Mouse (Mus musculus) G1E (cell line): ENCODE measurements at regions not wholly inside any gene's neighbourhood (a gene's known extent, or its start where the extent isn't known, plus 50 kb on each side); places are given as distances from the start of the nearest gene placed in this dataset.
A peak's percentile ranks its signal among the peaks of the same experiment; 100 is the strongest.

Source experiments
- ATAC-seq: 2 replicates; pipeline ENCODE4 v1.8.0; 2016; ENCODE audit warnings: mild to moderate bottlenecking; ENCODE audit not compliant: insufficient number of reproducible peaks, poor library complexity, low FRiP score, severe bottlenecking; ENCODE audit errors: extremely low read depth
- DNase-seq: peaks from one replicate; pipeline ENCODE4 v3.0.0; 2012; ENCODE audit warnings: low spot score
- H3K27me3 ChIP-seq: 2 replicates; pipeline ENCODE4 v1.6.1; 2012; ENCODE audit warnings: mild to moderate bottlenecking, low read length, inconsistent platforms; ENCODE audit not compliant: insufficient read depth
- H3K36me3 ChIP-seq: replicated peaks from 2 replicates; pipeline ENCODE3; 2012; ENCODE audit warnings: mild to moderate bottlenecking, inconsistent platforms
- H3K4me1 ChIP-seq: 2 replicates; pipeline ENCODE4 v1.6.1; 2012; ENCODE audit warnings: low read depth, low read length, inconsistent platforms, mixed read lengths; ENCODE audit not compliant: insufficient read depth
- H3K4me3 ChIP-seq: 2 replicates; pipeline ENCODE4 v1.5.1; 2012; ENCODE audit warnings: low read depth, mild to moderate bottlenecking, inconsistent platforms, low read length, moderate library complexity, mixed read lengths
- H3K9me3 ChIP-seq: replicated peaks from 2 replicates; pipeline ENCODE4 v1.6.1; 2012; ENCODE audit warnings: inconsistent platforms
- CTCF ChIP-seq: IDR thresholded peaks from 2 replicates; pipeline ENCODE4 v1.5.1; 2012; ENCODE audit warnings: low read depth, low read length, inconsistent platforms, mixed read lengths
- GATA1 ChIP-seq: IDR thresholded peaks from 2 replicates; pipeline ENCODE4 v1.6.1; 2012; ENCODE audit warnings: borderline replicate concordance, low read length, inconsistent platforms, mixed read lengths
- GATA2 ChIP-seq: IDR thresholded peaks from 2 replicates; pipeline ENCODE4 v1.6.1; 2012; ENCODE audit warnings: low read depth, low read length, inconsistent platforms, borderline replicate concordance
- POLR2AphosphoS5 ChIP-seq: IDR thresholded peaks from 2 replicates; pipeline ENCODE4 v1.6.1; 2012; ENCODE audit warnings: low read depth, low read length, inconsistent platforms; ENCODE audit not compliant: insufficient replicate concordance
- TAL1 ChIP-seq: conservative IDR thresholded peaks from 2 replicates; pipeline ENCODE4 v1.6.1; 2012; ENCODE audit warnings: low read depth, low read length, inconsistent platforms, mixed read lengths

DNA sequence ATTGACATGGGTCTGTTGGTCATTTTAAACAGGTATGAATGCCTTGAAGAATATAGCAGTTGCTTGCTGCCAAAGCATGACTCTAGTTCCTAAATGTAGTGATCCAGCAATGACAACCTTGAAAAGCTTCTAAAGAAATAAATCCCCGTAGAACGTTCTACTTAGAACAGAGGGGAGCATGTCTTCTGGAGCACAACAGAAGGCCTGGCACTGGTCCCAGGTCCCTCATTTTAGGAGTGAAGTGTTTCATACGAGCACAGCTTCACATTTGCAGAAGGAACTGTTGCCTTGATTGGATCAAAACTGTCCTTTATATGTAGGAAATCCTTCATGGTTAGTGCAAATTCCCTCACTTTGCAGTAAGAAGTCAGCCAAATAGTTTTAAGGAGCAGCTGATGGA, 226.4 kb downstream of the Plod2 start:
- no peak overlapping the region for H3K4me3 ChIP-seq
- no peaks in the 10 kb centered on the region for H3K36me3 ChIP-seq
- no peaks in the 10 kb centered on the region for H3K27me3 ChIP-seq
- TF ChIP-seq GATA1 (no peak), GATA2 (no peak), CTCF (no peak), TAL1 (no peak), POLR2AphosphoS5 (no peak)
- H3K9me3 ChIP-seq, result no peaks in the 10 kb centered on the region
- no peak for DNase-seq
- no peak for ATAC-seq
- no peaks in the 10 kb centered on the region for H3K4me1 ChIP-seq

DNA sequence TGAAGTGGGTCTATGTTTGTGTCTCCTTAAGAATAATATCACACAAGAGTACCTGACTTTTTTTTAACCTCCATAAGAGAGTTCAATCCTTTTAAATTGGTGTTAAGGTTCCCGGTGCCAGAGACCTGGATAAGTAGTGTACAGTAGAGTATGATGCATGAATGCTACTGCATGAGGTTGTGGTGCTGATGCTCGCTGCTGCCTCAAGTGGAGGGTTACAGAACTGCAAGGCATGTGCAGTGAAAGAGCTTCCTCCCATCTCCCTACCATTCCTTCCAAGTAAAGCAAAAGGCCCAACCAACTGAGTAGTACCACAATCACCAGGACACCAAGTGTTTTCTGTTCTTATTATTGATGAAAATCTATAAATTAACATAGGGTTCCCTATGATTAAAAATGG, 227.5 kb downstream of the Plod2 start:
- ATAC-seq (peak; percentile 54; the same call in 1 of the 2 replicates), DNase-seq (no peak)
- no peaks in the 10 kb centered on the region for H3K4me1 ChIP-seq
- no peaks in the 10 kb centered on the region for H3K36me3 ChIP-seq
- H3K27me3 ChIP-seq, result no peaks in the 10 kb centered on the region
- TF ChIP-seq CTCF (peak; percentile 91), POLR2AphosphoS5 (no peak)
- no peaks in the 10 kb centered on the region for H3K9me3 ChIP-seq
- no peak overlapping the region for H3K4me3 ChIP-seq

DNA sequence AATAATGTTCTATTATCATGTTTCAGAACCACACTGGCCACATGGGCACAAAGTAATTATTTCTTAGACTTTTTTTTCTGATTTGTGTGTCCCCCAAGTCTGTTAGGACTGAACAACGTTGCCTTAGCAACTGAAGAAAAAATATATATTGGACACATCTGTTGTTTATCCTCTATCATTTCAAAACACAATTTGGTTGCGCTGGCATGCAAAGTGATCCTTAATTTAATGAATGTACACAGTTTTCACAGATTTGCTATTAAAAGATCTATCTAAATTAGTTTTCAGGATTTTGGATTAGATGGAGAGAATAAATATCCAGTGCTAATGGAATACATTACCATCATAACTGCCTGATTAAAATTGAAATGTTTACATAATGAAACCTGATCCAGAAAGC, 229.0 kb downstream of the Plod2 start:
- H3K36me3 ChIP-seq, result no peaks in the 10 kb centered on the region
- H3K4me3 ChIP-seq, result no peak overlapping the region
- H3K27me3 ChIP-seq, result no peaks in the 10 kb centered on the region
- no peaks in the 10 kb centered on the region for H3K4me1 ChIP-seq
- no peaks in the 10 kb centered on the region for H3K9me3 ChIP-seq
- TF ChIP-seq GATA1, result no peak
- TF ChIP-seq TAL1, result no peak
- ATAC-seq (no peak), DNase-seq (no peak)

DNA sequence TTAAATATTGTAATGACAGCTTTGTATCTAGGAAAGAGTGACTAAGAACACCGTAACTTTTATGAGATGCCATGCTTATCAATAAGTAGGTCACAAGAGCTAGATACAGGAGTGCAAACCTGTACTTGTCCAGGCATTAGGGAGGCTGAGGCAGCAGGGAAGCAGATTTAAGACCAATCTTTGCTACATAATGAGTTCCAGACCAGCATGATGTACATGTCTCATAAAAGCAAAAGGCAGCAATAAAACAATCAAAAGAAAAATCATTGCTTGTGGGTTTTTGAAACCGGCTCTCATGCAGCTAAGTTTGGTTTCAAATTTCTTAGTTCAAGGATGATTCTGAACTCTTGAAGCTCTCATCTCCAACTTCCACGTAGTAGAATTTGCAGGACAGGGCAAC, 229.7 kb downstream of the Plod2 start:
- H3K4me1 ChIP-seq, result no peaks in the 10 kb centered on the region
- no peaks in the 10 kb centered on the region for H3K9me3 ChIP-seq
- ATAC-seq, result no peak
- no peaks in the 10 kb centered on the region for H3K36me3 ChIP-seq
- no peak overlapping the region for H3K4me3 ChIP-seq
- no peak for TF ChIP-seq TAL1
- TF ChIP-seq POLR2AphosphoS5, result no peak
- TF ChIP-seq GATA1, result no peak
- no peak for TF ChIP-seq GATA2
- TF ChIP-seq CTCF, result no peak
- no peaks in the 10 kb centered on the region for H3K27me3 ChIP-seq
- no peak for DNase-seq

DNA sequence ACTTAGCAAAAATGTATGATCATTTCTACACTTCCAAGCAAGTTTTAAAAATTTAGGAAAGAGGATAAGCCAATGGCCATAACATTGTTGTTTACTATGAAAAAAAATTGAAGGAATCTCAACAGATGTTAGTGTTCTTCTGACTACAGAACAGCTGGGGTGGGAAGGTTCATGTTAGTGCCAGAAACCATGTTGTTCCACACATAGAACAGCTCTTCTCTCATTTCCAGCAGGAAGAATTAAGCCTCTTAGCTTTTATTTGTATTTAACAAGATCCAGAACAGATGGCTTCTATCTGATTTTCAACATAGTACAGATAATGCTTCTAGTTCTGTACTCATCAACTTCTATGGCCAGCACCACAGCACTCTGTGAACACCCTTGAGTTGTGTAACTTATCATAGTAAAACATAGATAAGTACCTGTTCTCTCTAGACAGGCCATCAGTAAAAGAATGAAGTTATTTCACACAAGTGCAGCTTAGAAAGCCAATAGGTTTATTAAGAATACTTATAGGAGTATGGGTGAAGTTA, 241.0 kb downstream of the Plod2 start:
- no peaks in the 10 kb centered on the region for H3K9me3 ChIP-seq
- no peak for TF ChIP-seq GATA2
- no peak for TF ChIP-seq TAL1
- no peak for TF ChIP-seq POLR2AphosphoS5
- no peak for TF ChIP-seq GATA1
- no peak for TF ChIP-seq CTCF
- DNase-seq (no peak), ATAC-seq (no peak)
- no peak overlapping the region for H3K4me3 ChIP-seq
- no peaks in the 10 kb centered on the region for H3K4me1 ChIP-seq
- H3K36me3 ChIP-seq, result no peaks in the 10 kb centered on the region
- no peaks in the 10 kb centered on the region for H3K27me3 ChIP-seq

DNA sequence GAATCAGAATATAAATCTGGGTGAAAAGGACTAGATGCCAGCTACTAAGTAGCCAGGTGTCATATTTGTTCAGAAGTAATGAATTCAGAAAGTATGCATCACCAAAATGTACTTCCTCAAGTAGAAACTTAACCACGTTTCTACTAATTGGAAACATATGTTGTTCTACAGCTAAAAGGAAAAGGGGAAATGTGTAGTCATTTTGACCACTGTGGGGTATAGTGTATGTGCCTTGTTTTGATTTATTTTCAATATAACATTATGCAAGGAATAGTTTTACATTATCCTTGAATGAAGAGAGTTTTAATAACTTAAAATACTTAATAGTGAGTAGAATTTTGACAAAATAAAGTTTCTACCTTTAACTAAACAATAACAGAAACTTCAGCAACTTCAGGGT, 257.7 kb downstream of the Plod2 start:
- no peaks in the 10 kb centered on the region for H3K27me3 ChIP-seq
- H3K4me3 ChIP-seq, result no peak overlapping the region
- no peak for ATAC-seq
- no peaks in the 10 kb centered on the region for H3K36me3 ChIP-seq
- DNase-seq, result no peak
- TF ChIP-seq GATA2 (no peak), GATA1 (no peak), POLR2AphosphoS5 (no peak), TAL1 (no peak), CTCF (no peak)
- no peaks in the 10 kb centered on the region for H3K4me1 ChIP-seq
- H3K9me3 ChIP-seq, result no peaks in the 10 kb centered on the region

DNA sequence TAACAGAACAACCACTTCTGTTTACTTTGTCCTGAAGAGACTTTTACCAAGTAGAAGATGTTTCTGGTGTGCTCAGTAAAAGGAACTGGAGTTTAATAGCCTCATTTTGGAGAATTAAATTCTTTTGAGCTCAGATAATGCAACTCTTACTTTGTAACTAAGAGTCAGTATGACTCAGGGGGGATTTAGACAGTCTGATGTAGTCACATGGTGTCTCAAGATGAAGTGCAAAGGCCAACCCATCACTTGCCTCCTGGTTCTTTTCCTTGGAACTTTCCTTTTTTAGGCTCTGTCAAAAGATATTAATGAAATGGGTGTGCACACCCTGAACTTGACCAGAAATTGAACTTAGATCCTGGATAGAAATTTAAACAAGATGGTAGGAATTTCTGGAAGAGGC, 267.4 kb downstream of the Plod2 start:
- no peak for ATAC-seq
- no peak for DNase-seq
- H3K36me3 ChIP-seq, result no peaks in the 10 kb centered on the region
- no peak overlapping the region for H3K4me3 ChIP-seq
- H3K9me3 ChIP-seq, result no peaks in the 10 kb centered on the region
- H3K27me3 ChIP-seq, result no peaks in the 10 kb centered on the region
- no peak for TF ChIP-seq GATA1
- TF ChIP-seq CTCF, result no peak
- no peak for TF ChIP-seq POLR2AphosphoS5
- no peak for TF ChIP-seq GATA2
- no peak for TF ChIP-seq TAL1
- H3K4me1 ChIP-seq, result no peaks in the 10 kb centered on the region
